Mouse (Mus musculus) limb, embryonic 15.5 days (tissue): ENCODE data around the gene Ccpg1. TPM values are rescaled to one million over a fixed set of nuclear protein-coding genes. Genes with fewer than 3 reads are reported as not detected.

Experiments used
- ATAC-seq: fragments of 200-750 bp; cut with Nextera tagmentation; 2 replicates; pipeline ENCODE4 v1.8.0; 2017; ENCODE audit warnings: low read depth, moderate TSS enrichment; ENCODE audit not compliant: insufficient number of reproducible peaks, low FRiP score, low TSS enrichment
- H3K27ac ChIP-seq: fragments of 300-500 bp; sonication (generic); 2 replicates; pipeline ENCODE4 v1.5.1; 2015; ENCODE audit warnings: moderate library complexity, mild to moderate bottlenecking, inconsistent platforms
- H3K27me3 ChIP-seq: fragments of 300-500 bp; sonication (generic); 2 replicates; pipeline ENCODE4 v1.6.1; 2015; ENCODE audit warnings: inconsistent platforms
- H3K36me3 ChIP-seq: fragments of 300-500 bp; sonication (generic); 2 replicates; pipeline ENCODE4 v1.6.1; 2015; ENCODE audit warnings: inconsistent platforms
- H3K4me1 ChIP-seq: fragments of 300-500 bp; sonication (generic); 2 replicates; pipeline ENCODE4 v1.6.1; 2015; ENCODE audit warnings: inconsistent platforms
- H3K4me2 ChIP-seq: fragments of 300-500 bp; sonication (generic); 2 replicates; pipeline ENCODE4 v1.6.1; 2015; ENCODE audit warnings: mild to moderate bottlenecking, inconsistent platforms
- H3K4me3 ChIP-seq: fragments of 300-500 bp; sonication (generic); 2 replicates; pipeline ENCODE4 v1.5.1; 2015; ENCODE audit warnings: mild to moderate bottlenecking, inconsistent platforms
- H3K9ac ChIP-seq: fragments of 300-500 bp; sonication (generic); 2 replicates; pipeline ENCODE4 v1.6.1; 2015; ENCODE audit warnings: inconsistent platforms
- H3K9me3 ChIP-seq: fragments of 300-500 bp; sonication (generic); 2 replicates; pipeline ENCODE4 v1.6.1; 2016; ENCODE audit warnings: inconsistent platforms
- WGBS: fragments of 180-500 bp; shearing (Covaris S2); methylation state at CpG from one replicate; pipeline ENCODE4 v1.1.7; 2015; 5-methylcytosine and 5-hydroxymethylcytosine counted together
- polyA plus RNA-seq: library from polyadenylated mRNA; unstranded; fragments of >200 nt; fragmentation: Nextera tagmentation; extraction: Ambion mirVana; gene quantifications from 2 replicates; pipeline ENCODE4 v1.2.1, GENCODE M21; 2015

The Ccpg1 gene
- polyA plus RNA-seq, 1 experiment from 2014 or later: 33.1 TPM

DNA sequence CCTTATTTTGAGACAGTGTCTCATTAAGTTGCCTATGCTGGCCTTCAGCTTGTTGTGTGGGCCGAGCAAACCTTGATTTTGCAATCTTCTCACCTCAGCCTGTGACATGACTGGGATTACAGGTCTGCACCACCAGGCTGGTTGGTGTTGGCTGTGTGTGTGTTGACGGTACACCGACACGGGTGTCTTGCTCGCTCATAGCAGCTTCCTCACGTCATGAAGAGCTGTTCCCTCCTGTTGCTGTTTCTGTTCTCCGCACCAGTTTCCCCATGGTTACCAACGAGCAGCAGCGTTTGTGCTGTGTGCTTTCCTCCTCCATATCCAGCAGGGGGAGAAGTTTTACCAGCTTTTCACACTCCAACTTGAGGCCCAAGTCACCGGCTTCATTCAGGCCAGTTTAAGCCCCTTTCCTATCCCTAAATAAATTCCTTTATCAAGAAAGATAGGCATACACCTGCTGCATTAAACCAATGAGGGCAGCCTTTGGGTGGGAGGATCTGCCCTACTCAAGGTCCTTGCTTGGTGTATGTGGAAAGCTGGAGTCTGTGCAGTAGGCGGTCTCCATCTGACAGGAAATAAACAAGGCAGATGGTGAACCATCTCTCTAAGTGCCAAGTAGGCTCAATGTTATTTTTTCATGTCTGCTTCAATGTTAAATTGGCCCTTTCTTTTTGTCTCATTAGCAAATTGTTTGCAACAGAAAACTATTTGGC, 16.7 kb upstream of the Ccpg1 start:
- no peak overlapping the region for H3K4me2 ChIP-seq
- no peaks in the 10 kb centered on the region for H3K36me3 ChIP-seq
- no peaks in the 10 kb centered on the region for H3K9me3 ChIP-seq
- WGBS: 34% methylated on average over 11 of the region's 11 CpGs
- H3K27me3 ChIP-seq: no peaks in the 10 kb centered on the region
- no peak for ATAC-seq
- H3K27ac ChIP-seq: no peak overlapping the region
- H3K9ac ChIP-seq: no peak overlapping the region
- H3K4me3 ChIP-seq: no peak overlapping the region
- no peaks in the 10 kb centered on the region for H3K4me1 ChIP-seq

DNA sequence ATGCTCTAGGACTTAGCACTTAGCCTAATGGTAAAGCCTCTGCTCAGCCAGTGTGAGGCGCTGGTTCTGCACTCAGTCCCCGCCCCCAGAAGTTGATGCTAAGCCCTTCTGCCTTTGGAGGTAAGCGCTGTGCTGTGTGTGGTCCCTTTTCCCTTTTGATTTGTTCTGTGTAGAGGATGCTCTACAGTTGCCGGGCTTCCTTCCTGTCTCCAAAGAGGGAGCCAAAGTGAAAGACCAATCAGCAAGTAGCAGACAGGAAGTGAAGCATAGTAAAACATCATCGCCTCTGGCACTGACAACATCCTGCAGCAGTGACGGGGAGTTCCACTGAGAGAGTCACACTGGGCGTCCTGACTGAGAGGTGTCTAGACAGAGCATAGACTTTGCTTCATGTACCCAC, 15.4 kb upstream of the Ccpg1 start:
- no peaks in the 10 kb centered on the region for H3K4me1 ChIP-seq
- no peak overlapping the region for H3K27ac ChIP-seq
- H3K9me3 ChIP-seq: no peaks in the 10 kb centered on the region
- no peak overlapping the region for H3K9ac ChIP-seq
- no peak overlapping the region for H3K4me3 ChIP-seq
- 65% methylated on average over 7 of the region's 7 CpGs for WGBS
- no peaks in the 10 kb centered on the region for H3K36me3 ChIP-seq
- H3K4me2 ChIP-seq: no peak overlapping the region
- H3K27me3 ChIP-seq: no peaks in the 10 kb centered on the region
- no peak for ATAC-seq

DNA sequence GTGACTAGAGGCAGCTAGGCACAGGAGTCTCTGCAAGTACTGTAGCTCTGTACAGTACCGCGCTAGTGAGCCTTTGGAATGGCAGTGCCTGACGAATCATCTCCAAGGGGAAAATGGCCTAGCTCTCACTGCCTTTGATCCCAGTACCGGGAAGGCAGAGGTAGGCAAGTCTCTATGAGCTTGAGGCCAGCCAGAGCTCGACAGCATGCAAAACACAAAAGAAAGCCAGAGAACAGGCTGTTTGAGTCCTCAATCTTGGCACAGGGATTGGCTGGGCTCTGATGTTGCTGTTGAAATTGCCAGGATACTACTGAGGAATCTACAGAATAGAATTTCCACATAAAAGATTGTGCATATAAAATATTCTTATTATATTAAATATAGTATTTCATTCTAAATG, 12.8 kb upstream of the Ccpg1 start:
- Histone ChIP-seq H3K4me3 (no peak overlapping the region), H3K4me2 (no peak overlapping the region), H3K4me1 (no peaks in the 10 kb centered on the region), H3K9me3 (no peaks in the 10 kb centered on the region), H3K9ac (no peak overlapping the region), H3K27me3 (no peaks in the 10 kb centered on the region), H3K27ac (no peak overlapping the region), H3K36me3 (no peaks in the 10 kb centered on the region)
- ATAC-seq: no peak
- WGBS: 82% methylated on average over 5 of the region's 5 CpGs

DNA sequence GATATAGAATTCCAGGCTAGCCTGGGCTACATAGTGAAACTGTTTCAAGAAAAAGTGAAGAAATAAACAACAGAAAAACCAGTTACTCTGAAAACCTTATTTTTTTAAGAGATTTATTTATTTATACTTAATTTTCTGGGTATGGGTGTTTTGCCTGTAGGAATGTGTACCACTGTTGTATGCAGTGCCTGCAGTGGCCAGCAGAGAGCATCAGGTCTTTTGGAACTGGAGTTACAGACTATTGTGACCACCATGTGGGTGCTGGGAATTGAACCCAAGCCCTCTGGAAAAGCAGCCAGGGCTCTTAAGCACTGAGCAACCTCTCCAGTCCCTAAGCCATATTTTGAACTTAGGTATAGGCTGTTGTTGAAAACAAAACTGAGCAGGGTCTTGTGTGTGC, 12.2 kb upstream of the Ccpg1 start:
- Histone ChIP-seq H3K4me2 (no peak overlapping the region), H3K36me3 (no peaks in the 10 kb centered on the region), H3K9me3 (no peaks in the 10 kb centered on the region), H3K4me1 (no peaks in the 10 kb centered on the region), H3K9ac (no peak overlapping the region), H3K27ac (no peak overlapping the region), H3K27me3 (no peaks in the 10 kb centered on the region), H3K4me3 (no peak overlapping the region)
- ATAC-seq: no peak

DNA sequence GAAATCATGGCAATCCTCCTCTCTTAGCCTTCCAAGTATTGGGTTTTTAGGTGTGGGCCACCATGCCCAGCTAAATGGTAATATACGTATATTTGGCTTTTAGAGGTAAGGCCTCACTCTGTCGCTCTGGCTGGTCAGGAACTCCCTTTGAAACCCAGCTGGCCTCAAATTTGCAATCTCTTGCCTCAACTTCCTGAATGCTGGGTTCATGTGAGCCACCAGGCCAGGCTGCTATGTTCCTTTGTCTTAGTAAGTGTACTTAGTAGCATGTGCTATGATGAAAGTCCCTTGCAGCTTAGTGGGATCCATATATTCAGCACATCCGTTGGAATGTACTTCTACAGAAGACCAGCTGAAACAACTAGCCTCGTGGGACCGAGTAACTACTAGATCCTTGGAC, 10.5 kb upstream of the Ccpg1 start:
- Histone ChIP-seq H3K27me3 (no peaks in the 10 kb centered on the region), H3K4me1 (no peaks in the 10 kb centered on the region), H3K4me3 (no peak overlapping the region), H3K4me2 (no peak overlapping the region), H3K9ac (no peak overlapping the region), H3K27ac (no peak overlapping the region), H3K36me3 (no peaks in the 10 kb centered on the region), H3K9me3 (no peaks in the 10 kb centered on the region)
- 79% methylated on average over 5 of the region's 5 CpGs for WGBS
- no peak for ATAC-seq

DNA sequence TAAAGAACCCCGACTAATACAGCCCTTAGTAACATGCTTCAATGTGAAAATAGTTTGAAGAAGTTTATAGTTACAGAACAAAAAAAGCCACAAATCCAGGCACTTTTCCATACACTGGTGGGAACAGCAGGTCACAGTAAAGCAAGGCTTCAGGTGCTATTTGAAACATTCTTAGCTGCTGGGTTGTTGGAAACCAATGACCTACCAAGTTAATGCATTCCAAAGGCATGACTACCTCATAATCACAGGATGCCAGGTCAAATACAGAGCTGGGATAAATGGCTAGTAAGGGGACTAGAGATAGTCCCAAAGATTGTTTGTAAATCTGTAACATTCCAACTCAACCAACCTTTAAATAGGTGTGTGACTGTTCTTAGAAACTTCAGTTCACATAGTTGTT, 10.0 kb upstream of the Ccpg1 start:
- ATAC-seq: no peak
- H3K27me3 ChIP-seq: no peaks in the 10 kb centered on the region
- 88% methylated on average over 1 of the region's 1 CpGs for WGBS
- H3K4me1 ChIP-seq: no peaks in the 10 kb centered on the region
- no peak overlapping the region for H3K9ac ChIP-seq
- H3K36me3 ChIP-seq: no peaks in the 10 kb centered on the region
- H3K9me3 ChIP-seq: no peaks in the 10 kb centered on the region
- H3K4me2 ChIP-seq: no peak overlapping the region
- no peak overlapping the region for H3K27ac ChIP-seq
- no peak overlapping the region for H3K4me3 ChIP-seq

DNA sequence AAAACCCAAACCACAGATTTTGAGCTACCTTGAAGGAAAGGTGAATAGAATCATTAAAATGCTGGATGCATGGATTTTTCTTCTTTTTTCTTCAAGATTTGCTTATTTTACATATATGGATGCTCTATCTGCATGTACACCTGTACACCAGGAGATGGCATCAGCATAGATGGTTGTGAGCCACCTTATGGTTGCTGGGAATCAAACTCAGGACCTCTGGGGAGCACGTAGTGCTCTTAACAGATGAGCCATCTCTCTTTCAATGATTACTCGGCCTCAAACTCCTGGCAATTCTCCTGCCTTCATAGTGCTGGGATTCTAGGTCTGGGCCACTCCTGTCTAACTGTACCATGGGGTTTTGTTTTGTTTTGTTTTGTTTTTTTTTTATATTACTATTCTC, 2.2 kb upstream of the Ccpg1 start:
- no peaks in the 10 kb centered on the region for H3K9me3 ChIP-seq
- no peaks in the 10 kb centered on the region for H3K36me3 ChIP-seq
- WGBS: 63% methylated on average over 2 of the region's 2 CpGs
- H3K4me1 ChIP-seq: peaks cover 10% of the 10 kb centered on the region
- H3K27ac ChIP-seq: no peak overlapping the region
- 0 out of 2 replicates have a peak, but pooled peaks cover 3% of the 10 kb centered on the region for H3K27me3 ChIP-seq
- H3K4me2 ChIP-seq: no peak overlapping the region
- H3K9ac ChIP-seq: no peak overlapping the region
- no peak overlapping the region for H3K4me3 ChIP-seq
- ATAC-seq: no peak

DNA sequence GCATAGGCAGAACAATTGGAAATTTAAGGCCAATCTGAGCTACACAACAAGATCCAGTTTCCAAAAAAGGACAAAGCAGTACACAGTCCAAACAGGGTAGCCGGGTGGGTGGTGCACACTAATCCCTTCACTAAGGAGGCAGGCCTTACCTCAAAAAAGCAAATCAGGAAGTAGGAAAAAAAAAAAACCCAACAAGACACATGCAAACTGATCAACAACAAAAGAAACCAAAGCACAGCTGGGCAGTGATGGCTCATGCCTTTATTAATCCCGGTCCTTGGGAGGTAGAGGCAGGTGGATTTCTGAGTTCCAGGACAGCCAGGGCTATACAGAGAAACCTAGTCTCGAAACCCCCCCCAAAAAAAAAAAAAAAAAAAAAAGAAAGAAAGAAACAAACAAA, 2.5 kb downstream of the Ccpg1 start:
- WGBS: 61% methylated on average over 3 of the region's 3 CpGs
- no peak overlapping the region for H3K27ac ChIP-seq
- no peak overlapping the region for H3K4me3 ChIP-seq
- 0 out of 2 replicates have a peak, but pooled peaks cover 3% of the 10 kb centered on the region for H3K27me3 ChIP-seq
- no peak for ATAC-seq
- H3K36me3 ChIP-seq: no peaks in the 10 kb centered on the region
- H3K9ac ChIP-seq: no peak overlapping the region
- H3K4me1 ChIP-seq: peaks cover 10% of the 10 kb centered on the region
- H3K9me3 ChIP-seq: no peaks in the 10 kb centered on the region
- no peak overlapping the region for H3K4me2 ChIP-seq

DNA sequence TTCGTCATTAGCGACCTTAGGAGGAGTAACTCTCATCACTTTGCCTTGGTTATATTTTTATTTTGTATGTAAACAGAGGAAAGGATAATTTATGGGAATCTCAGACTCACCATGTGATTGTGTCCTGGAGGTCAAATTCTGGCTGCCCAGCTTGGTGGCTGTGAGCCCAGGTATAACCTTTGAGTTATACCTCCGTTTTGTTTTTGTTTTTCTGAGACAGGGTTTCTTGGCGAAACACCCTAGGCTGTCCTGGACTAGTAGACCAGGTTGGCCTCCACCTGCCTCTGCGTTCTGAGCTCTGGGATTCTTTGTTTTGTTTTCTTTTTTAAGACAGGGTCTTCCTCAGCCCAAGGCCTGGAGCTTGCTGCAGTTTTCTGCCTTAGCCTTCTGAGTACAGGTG, 3.5 kb downstream of the Ccpg1 start:
- Histone ChIP-seq H3K4me3 (no peak overlapping the region), H3K36me3 (no peaks in the 10 kb centered on the region), H3K4me2 (no peak overlapping the region), H3K4me1 (peaks cover 10% of the 10 kb centered on the region), H3K27me3 (0 out of 2 replicates have a peak, but pooled peaks cover 3% of the 10 kb centered on the region), H3K9me3 (no peaks in the 10 kb centered on the region), H3K27ac (no peak overlapping the region), H3K9ac (no peak overlapping the region)
- 85% methylated on average over 5 of the region's 5 CpGs for WGBS
- no peak for ATAC-seq

DNA sequence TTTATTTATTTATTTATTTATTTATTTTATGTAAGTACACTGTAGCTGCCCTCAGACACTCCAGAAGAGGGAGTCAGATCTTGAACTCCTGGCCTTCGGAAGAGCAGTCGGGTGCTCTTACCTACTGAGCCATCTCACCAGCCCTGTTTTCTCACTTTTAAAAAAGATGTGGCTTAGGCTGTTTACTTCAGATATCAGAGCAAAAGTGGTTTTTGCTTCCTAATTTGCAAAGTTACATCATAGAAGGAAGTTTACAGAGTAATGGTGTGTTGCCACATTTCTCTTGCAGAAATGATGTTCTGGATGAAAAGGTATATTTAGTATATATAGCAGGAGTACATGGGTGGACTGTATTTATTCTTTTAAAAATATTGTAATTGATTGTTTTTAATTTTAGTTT, 6.2 kb downstream of the Ccpg1 start:
- H3K27ac ChIP-seq: no peak overlapping the region
- H3K9ac ChIP-seq: no peak overlapping the region
- no peaks in the 10 kb centered on the region for H3K36me3 ChIP-seq
- H3K4me3 ChIP-seq: no peak overlapping the region
- H3K27me3 ChIP-seq: 0 out of 2 replicates have a peak, but pooled peaks cover 3% of the 10 kb centered on the region
- WGBS: 92% methylated on average over 2 of the region's 2 CpGs
- H3K4me2 ChIP-seq: no peak overlapping the region
- ATAC-seq: no peak
- H3K9me3 ChIP-seq: no peaks in the 10 kb centered on the region
- no peaks in the 10 kb centered on the region for H3K4me1 ChIP-seq

DNA sequence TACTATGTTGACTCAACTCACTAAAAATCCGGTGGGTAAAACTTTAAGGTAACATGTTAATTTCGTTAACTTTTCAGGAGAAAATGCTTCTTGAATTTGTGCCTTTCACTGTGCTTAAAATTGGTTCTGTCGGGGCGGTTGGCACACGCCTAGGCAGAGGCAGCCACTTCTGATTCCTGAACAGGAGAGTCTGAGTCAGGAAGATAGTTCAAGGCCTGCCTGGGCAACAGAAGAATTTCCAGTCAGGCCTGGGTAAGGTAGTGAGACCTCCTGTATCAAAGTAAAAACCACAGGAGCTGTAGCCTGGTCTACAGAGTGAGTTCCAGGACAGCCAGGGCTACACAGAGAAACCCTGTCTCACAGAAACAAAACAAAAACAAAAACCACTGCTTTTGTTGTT, 7.3 kb downstream of the Ccpg1 start:
- no peak overlapping the region for H3K9ac ChIP-seq
- H3K4me1 ChIP-seq: no peaks in the 10 kb centered on the region
- no peaks in the 10 kb centered on the region for H3K36me3 ChIP-seq
- WGBS: 81% methylated on average over 5 of the region's 5 CpGs
- no peak for ATAC-seq
- no peak overlapping the region for H3K4me3 ChIP-seq
- H3K9me3 ChIP-seq: no peaks in the 10 kb centered on the region
- H3K27me3 ChIP-seq: no peaks in the 10 kb centered on the region
- no peak overlapping the region for H3K4me2 ChIP-seq
- no peak overlapping the region for H3K27ac ChIP-seq

DNA sequence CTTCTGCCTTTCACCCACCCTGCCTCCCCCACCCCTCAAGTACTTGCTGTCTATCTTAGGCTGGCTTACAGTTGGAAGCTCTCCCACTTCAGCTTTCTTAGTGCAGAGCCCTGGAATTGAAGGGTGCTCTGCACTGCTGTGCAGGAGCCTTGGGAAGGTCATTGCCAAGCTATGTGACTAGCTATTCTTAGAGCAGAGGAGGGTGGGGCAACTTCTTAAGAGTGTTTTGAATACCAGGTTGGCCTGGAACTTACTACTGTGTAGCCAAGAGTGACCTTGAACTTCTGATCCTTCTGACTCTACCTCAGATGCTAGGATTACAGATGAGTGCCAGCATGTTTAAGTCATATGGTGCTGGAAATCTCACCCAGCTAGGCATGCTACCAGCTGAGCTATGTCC, 10.9 kb downstream of the Ccpg1 start:
- H3K27me3 ChIP-seq: no peaks in the 10 kb centered on the region
- H3K9me3 ChIP-seq: no peaks in the 10 kb centered on the region
- H3K4me1 ChIP-seq: no peaks in the 10 kb centered on the region
- H3K4me2 ChIP-seq: no peak overlapping the region
- no peak overlapping the region for H3K27ac ChIP-seq
- H3K36me3 ChIP-seq: no peaks in the 10 kb centered on the region
- no peak overlapping the region for H3K9ac ChIP-seq
- ATAC-seq: no peak
- no peak overlapping the region for H3K4me3 ChIP-seq

DNA sequence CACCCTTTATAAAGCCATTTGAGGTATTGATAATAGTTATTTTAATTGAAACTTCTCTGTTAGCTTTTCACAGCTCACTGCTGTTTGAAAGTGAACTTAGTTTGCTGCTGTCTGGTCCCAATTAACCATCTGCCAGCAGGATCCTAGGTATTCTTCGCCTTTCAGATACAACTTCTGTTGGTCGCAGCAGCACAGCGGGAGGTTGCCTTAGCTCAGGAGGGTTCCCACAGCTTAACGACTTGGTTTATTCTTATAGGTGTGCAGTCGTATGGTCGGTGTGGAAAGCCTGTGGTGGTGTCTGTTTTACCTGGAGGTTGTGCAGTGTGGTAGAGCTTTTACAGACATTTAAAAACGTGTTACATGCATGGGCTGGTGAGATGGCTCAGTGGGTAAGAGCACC, 11.6 kb downstream of the Ccpg1 start:
- Histone ChIP-seq H3K36me3 (no peaks in the 10 kb centered on the region), H3K27me3 (no peaks in the 10 kb centered on the region), H3K27ac (no peak overlapping the region), H3K4me2 (no peak overlapping the region), H3K4me1 (no peaks in the 10 kb centered on the region), H3K4me3 (no peak overlapping the region), H3K9ac (no peak overlapping the region), H3K9me3 (no peaks in the 10 kb centered on the region)
- 44% methylated on average over 7 of the region's 7 CpGs for WGBS
- no peak for ATAC-seq
